Mouse (Mus musculus): ENCODE data around the gene Cradd. TPM values are rescaled to one million over a fixed set of nuclear protein-coding genes. Genes with fewer than 3 reads are reported as not detected.

The Cradd gene
- polyA plus RNA-seq, 1 experiment from 2014 or later = 8.7 TPM

- Histone ChIP-seq H3K36me3 (ENCODE audit: control insufficient read depth, insufficient read depth, low read length) (no peaks in the 10 kb centered on the region), H3K27ac (ENCODE audit: low read depth, low read length) (no peak overlapping the region), H3K9ac (ENCODE audit: low read depth, low read length) (no peak overlapping the region), H3K27me3 (replicated peaks; ENCODE audit: control insufficient read depth, insufficient read depth, low read length) (no peaks in the 10 kb centered on the region), H3K4me2 (ENCODE audit: low read length) (no peak overlapping the region), H3K4me3 (ENCODE audit: low read length) (no peak overlapping the region), H3K4me1 (ENCODE audit: control insufficient read depth, insufficient read depth, low read depth, low read length) (no peaks in the 10 kb centered on the region), H3K9me3 (ENCODE audit: control insufficient read depth, low read length) (no peaks in the 10 kb centered on the region)
- WGBS = 86% methylated on average over 13 of the region's 13 CpGs
- ATAC-seq = no peak
Measured at GRCm38 (mm10) chr10:95291133-95291876, 32.6 kb downstream of the Cradd start.

- no peak overlapping the region for H3K4me2 ChIP-seq (ENCODE audit: low read length)
- no peaks in the 10 kb centered on the region for H3K36me3 ChIP-seq (ENCODE audit: control insufficient read depth, insufficient read depth, low read length)
- H3K4me1 ChIP-seq (ENCODE audit: control insufficient read depth, insufficient read depth, low read depth, low read length) = no peaks in the 10 kb centered on the region
- H3K4me3 ChIP-seq (ENCODE audit: low read length) = no peak overlapping the region
- ATAC-seq = no peak
- H3K9me3 ChIP-seq (ENCODE audit: control insufficient read depth, low read length) = no peaks in the 10 kb centered on the region
- WGBS = 85% methylated on average over 8 of the region's 8 CpGs
- H3K27ac ChIP-seq (ENCODE audit: low read depth, low read length) = no peak overlapping the region
- no peak overlapping the region for H3K9ac ChIP-seq (ENCODE audit: low read depth, low read length)
- no peaks in the 10 kb centered on the region for H3K27me3 ChIP-seq (replicated peaks; ENCODE audit: control insufficient read depth, insufficient read depth, low read length)
Measured at GRCm38 (mm10) chr10:95289819-95290218, 34.1 kb downstream of the Cradd start.

GRCm38 (mm10) chr10:95288206-95288605 lies 35.7 kb downstream of the Cradd start:
- no peak for ATAC-seq

GRCm38 (mm10) chr10:95287351-95287750 lies 36.6 kb downstream of the Cradd start:
- H3K4me1 ChIP-seq (ENCODE audit: control insufficient read depth, insufficient read depth, low read depth, low read length) = no peaks in the 10 kb centered on the region
- no peak overlapping the region for H3K27ac ChIP-seq (ENCODE audit: low read depth, low read length)
- no peak for ATAC-seq
- 86% methylated on average over 8 of the region's 8 CpGs for WGBS
- no peaks in the 10 kb centered on the region for H3K36me3 ChIP-seq (ENCODE audit: control insufficient read depth, insufficient read depth, low read length)
- H3K4me2 ChIP-seq (ENCODE audit: low read length) = no peak overlapping the region
- H3K9me3 ChIP-seq (ENCODE audit: control insufficient read depth, low read length) = no peaks in the 10 kb centered on the region
- no peak overlapping the region for H3K4me3 ChIP-seq (ENCODE audit: low read length)
- H3K9ac ChIP-seq (ENCODE audit: low read depth, low read length) = no peak overlapping the region
- no peaks in the 10 kb centered on the region for H3K27me3 ChIP-seq (replicated peaks; ENCODE audit: control insufficient read depth, insufficient read depth, low read length)

More at GRCm38 (mm10) chr10:95288206-95288605, 35.7 kb downstream of the Cradd start:
- Histone ChIP-seq H3K36me3 (ENCODE audit: control insufficient read depth, insufficient read depth, low read length) (no peaks in the 10 kb centered on the region), H3K4me1 (ENCODE audit: control insufficient read depth, insufficient read depth, low read depth, low read length) (no peaks in the 10 kb centered on the region), H3K4me3 (ENCODE audit: low read length) (no peak overlapping the region), H3K4me2 (ENCODE audit: low read length) (no peak overlapping the region), H3K27ac (ENCODE audit: low read depth, low read length) (no peak overlapping the region), H3K9me3 (ENCODE audit: control insufficient read depth, low read length) (no peaks in the 10 kb centered on the region), H3K27me3 (replicated peaks; ENCODE audit: control insufficient read depth, insufficient read depth, low read length) (no peaks in the 10 kb centered on the region), H3K9ac (ENCODE audit: low read depth, low read length) (no peak overlapping the region)
- WGBS = 52% methylated on average over 4 of the region's 4 CpGs

GRCm38 (mm10) chr10:95283434-95283833 lies 40.5 kb downstream of the Cradd start:
- WGBS = 92% methylated on average over 12 of the region's 12 CpGs
- H3K9ac ChIP-seq (ENCODE audit: low read depth, low read length) = no peak overlapping the region

GRCm38 (mm10) chr10:95281996-95282395 lies 41.9 kb downstream of the Cradd start:
- WGBS = 92% methylated on average over 3 of the region's 3 CpGs
- Histone ChIP-seq H3K27me3 (replicated peaks; ENCODE audit: control insufficient read depth, insufficient read depth, low read length) (no peaks in the 10 kb centered on the region), H3K4me2 (ENCODE audit: low read length) (no peak overlapping the region), H3K4me3 (ENCODE audit: low read length) (no peak overlapping the region), H3K9me3 (ENCODE audit: control insufficient read depth, low read length) (no peaks in the 10 kb centered on the region), H3K9ac (ENCODE audit: low read depth, low read length) (no peak overlapping the region), H3K27ac (ENCODE audit: low read depth, low read length) (no peak overlapping the region), H3K36me3 (ENCODE audit: control insufficient read depth, insufficient read depth, low read length) (no peaks in the 10 kb centered on the region), H3K4me1 (ENCODE audit: control insufficient read depth, insufficient read depth, low read depth, low read length) (no peaks in the 10 kb centered on the region)
- no peak for ATAC-seq

More at GRCm38 (mm10) chr10:95283434-95283833, 40.5 kb downstream of the Cradd start:
- Histone ChIP-seq H3K4me2 (ENCODE audit: low read length) (no peak overlapping the region), H3K9me3 (ENCODE audit: control insufficient read depth, low read length) (no peaks in the 10 kb centered on the region), H3K4me3 (ENCODE audit: low read length) (no peak overlapping the region), H3K36me3 (ENCODE audit: control insufficient read depth, insufficient read depth, low read length) (no peaks in the 10 kb centered on the region), H3K27ac (ENCODE audit: low read depth, low read length) (no peak overlapping the region), H3K4me1 (ENCODE audit: control insufficient read depth, insufficient read depth, low read depth, low read length) (no peaks in the 10 kb centered on the region), H3K27me3 (replicated peaks; ENCODE audit: control insufficient read depth, insufficient read depth, low read length) (no peaks in the 10 kb centered on the region)
- ATAC-seq = no peak

GRCm38 (mm10) chr10:95281466-95281990 lies 42.4 kb downstream of the Cradd start:
- Histone ChIP-seq H3K4me3 (ENCODE audit: low read length) (no peak overlapping the region), H3K27ac (ENCODE audit: low read depth, low read length) (no peak overlapping the region), H3K27me3 (replicated peaks; ENCODE audit: control insufficient read depth, insufficient read depth, low read length) (no peaks in the 10 kb centered on the region), H3K4me2 (ENCODE audit: low read length) (no peak overlapping the region), H3K36me3 (ENCODE audit: control insufficient read depth, insufficient read depth, low read length) (no peaks in the 10 kb centered on the region), H3K9me3 (ENCODE audit: control insufficient read depth, low read length) (no peaks in the 10 kb centered on the region), H3K4me1 (ENCODE audit: control insufficient read depth, insufficient read depth, low read depth, low read length) (no peaks in the 10 kb centered on the region), H3K9ac (ENCODE audit: low read depth, low read length) (no peak overlapping the region)
- ATAC-seq = no peak
- WGBS = 88% methylated on average over 6 of the region's 6 CpGs

GRCm38 (mm10) chr10:95280327-95280726 lies 43.6 kb downstream of the Cradd start:
- H3K4me3 ChIP-seq (ENCODE audit: low read length) = no peak overlapping the region
- no peaks in the 10 kb centered on the region for H3K36me3 ChIP-seq (ENCODE audit: control insufficient read depth, insufficient read depth, low read length)
- H3K9me3 ChIP-seq (ENCODE audit: control insufficient read depth, low read length) = no peaks in the 10 kb centered on the region
- no peak overlapping the region for H3K27ac ChIP-seq (ENCODE audit: low read depth, low read length)
- H3K4me2 ChIP-seq (ENCODE audit: low read length) = no peak overlapping the region
- H3K27me3 ChIP-seq (replicated peaks; ENCODE audit: control insufficient read depth, insufficient read depth, low read length) = no peaks in the 10 kb centered on the region
- no peaks in the 10 kb centered on the region for H3K4me1 ChIP-seq (ENCODE audit: control insufficient read depth, insufficient read depth, low read depth, low read length)
- 80% methylated on average over 3 of the region's 3 CpGs for WGBS
- no peak overlapping the region for H3K9ac ChIP-seq (ENCODE audit: low read depth, low read length)
- ATAC-seq = no peak

- 88% methylated on average over 1 of the region's 1 CpGs for WGBS
Measured at GRCm38 (mm10) chr10:95279459-95279858, 44.5 kb downstream of the Cradd start.

More at GRCm38 (mm10) chr10:95279459-95279858, 44.5 kb downstream of the Cradd start:
- Histone ChIP-seq H3K9me3 (ENCODE audit: control insufficient read depth, low read length) (no peaks in the 10 kb centered on the region), H3K36me3 (ENCODE audit: control insufficient read depth, insufficient read depth, low read length) (no peaks in the 10 kb centered on the region), H3K27me3 (replicated peaks; ENCODE audit: control insufficient read depth, insufficient read depth, low read length) (no peaks in the 10 kb centered on the region), H3K27ac (ENCODE audit: low read depth, low read length) (no peak overlapping the region), H3K4me2 (ENCODE audit: low read length) (no peak overlapping the region), H3K4me3 (ENCODE audit: low read length) (no peak overlapping the region), H3K4me1 (ENCODE audit: control insufficient read depth, insufficient read depth, low read depth, low read length) (no peaks in the 10 kb centered on the region), H3K9ac (ENCODE audit: low read depth, low read length) (no peak overlapping the region)
- ATAC-seq = no peak
